Mouse (Mus musculus) myocyte (in vitro differentiated cells): ENCODE results near the gene Ankdd1b. TPM values are rescaled to one million over a fixed set of nuclear protein-coding genes. Genes with fewer than 3 reads are reported as not detected.

ENCODE experiments used
- H3K27me3 ChIP-seq: one replicate; pipeline ENCODE4 v1.6.1; 2011; ENCODE audit not compliant: control insufficient read depth, insufficient read depth, insufficient read length
- H3K36me3 ChIP-seq: one replicate; pipeline ENCODE4 v1.6.1; 2011; ENCODE audit not compliant: control insufficient read depth, insufficient read depth
- H3K4me2 ChIP-seq: one replicate; pipeline ENCODE4 v1.6.1; 2011; ENCODE audit warnings: low read depth, control low read depth
- H3K4me3 ChIP-seq: one replicate; pipeline ENCODE4 v1.5.1; 2011; ENCODE audit warnings: mild to moderate bottlenecking, control low read depth, moderate library complexity
- H3K79me2 ChIP-seq: one replicate; pipeline ENCODE4 v1.6.1; 2011; ENCODE audit not compliant: control insufficient read depth, insufficient read depth
- H3ac ChIP-seq: one replicate; pipeline ENCODE4 v1.6.1; 2011; ENCODE audit not compliant: control insufficient read depth, insufficient read length
- CEBPB ChIP-seq: IDR thresholded peaks from 2 replicates; pipeline ENCODE4 v1.6.1; 2011; ENCODE audit warnings: mild to moderate bottlenecking, moderate library complexity; ENCODE audit not compliant: poor library complexity, insufficient read depth, severe bottlenecking
- E2F4 ChIP-seq: IDR thresholded peaks from one replicate; pipeline ENCODE4 v1.6.1; 2011; ENCODE audit warnings: mild to moderate bottlenecking, control low read depth, moderate library complexity; ENCODE audit not compliant: insufficient read depth
- MAX ChIP-seq: IDR thresholded peaks from one replicate; pipeline ENCODE4 v1.6.1; 2011; ENCODE audit warnings: low read depth, mild to moderate bottlenecking, control low read depth
- MYOD1 ChIP-seq, 3 experiments: IDR thresholded peaks; one replicate each; pipeline ENCODE4 v1.6.1; 2011; ENCODE audit warnings: control low read depth in 2 of 3, low read depth in 2 of 3, mild to moderate bottlenecking in 2 of 3, moderate library complexity in 1 of 3; ENCODE audit not compliant: insufficient read length in 2 of 3, control insufficient read depth in 1 of 3
- MYOG ChIP-seq, 3 experiments: IDR thresholded peaks; one replicate each; pipeline ENCODE4 v1.6.1; 2011; ENCODE audit warnings: control low read depth in 2 of 3, low read depth in 2 of 3, mild to moderate bottlenecking in 2 of 3; ENCODE audit not compliant: insufficient read length in 2 of 3, control insufficient read depth in 1 of 3, insufficient read depth in 1 of 3
- POLR2A ChIP-seq: IDR thresholded peaks from one replicate; pipeline ENCODE4 v1.6.1; 2011; ENCODE audit warnings: low read depth, mild to moderate bottlenecking, control low read depth, moderate library complexity; ENCODE audit not compliant: insufficient read length
- POLR2AphosphoS2 ChIP-seq: IDR thresholded peaks from one replicate; pipeline ENCODE4 v1.6.1; 2011; ENCODE audit warnings: low read depth, control low read depth; ENCODE audit not compliant: insufficient read length
- REST ChIP-seq: IDR thresholded peaks from one replicate; pipeline ENCODE4 v1.6.1; 2011; ENCODE audit warnings: mild to moderate bottlenecking, control low read depth, moderate library complexity; ENCODE audit not compliant: insufficient read depth, insufficient read length
- SRF ChIP-seq: IDR thresholded peaks from one replicate; pipeline ENCODE4 v1.6.1; 2011; ENCODE audit warnings: low read depth; ENCODE audit not compliant: control insufficient read depth, insufficient read length
- TCF12 ChIP-seq: IDR thresholded peaks from one replicate; pipeline ENCODE4 v1.6.1; 2011; ENCODE audit warnings: mild to moderate bottlenecking, control low read depth; ENCODE audit not compliant: poor library complexity, insufficient read depth, severe bottlenecking
- TCF3 ChIP-seq: IDR thresholded peaks from one replicate; pipeline ENCODE4 v1.6.1; 2011; ENCODE audit warnings: low read depth, control low read depth; ENCODE audit not compliant: insufficient read length
- USF1 ChIP-seq: IDR thresholded peaks from one replicate; pipeline ENCODE4 v1.6.1; 2011; ENCODE audit warnings: low read depth, mild to moderate bottlenecking, control low read depth, moderate library complexity
- polyA plus RNA-seq: library from polyadenylated mRNA; unstranded; fragments of >200 nt; fragmentation: generic; extraction: Trizol; gene quantifications from one replicate; pipeline ENCODE4 v1.2.1, GENCODE M21; 2012; ENCODE audit warnings: missing spikeins

Gene Ankdd1b
- polyA plus RNA-seq, 1 experiment, result not detected

DNA sequence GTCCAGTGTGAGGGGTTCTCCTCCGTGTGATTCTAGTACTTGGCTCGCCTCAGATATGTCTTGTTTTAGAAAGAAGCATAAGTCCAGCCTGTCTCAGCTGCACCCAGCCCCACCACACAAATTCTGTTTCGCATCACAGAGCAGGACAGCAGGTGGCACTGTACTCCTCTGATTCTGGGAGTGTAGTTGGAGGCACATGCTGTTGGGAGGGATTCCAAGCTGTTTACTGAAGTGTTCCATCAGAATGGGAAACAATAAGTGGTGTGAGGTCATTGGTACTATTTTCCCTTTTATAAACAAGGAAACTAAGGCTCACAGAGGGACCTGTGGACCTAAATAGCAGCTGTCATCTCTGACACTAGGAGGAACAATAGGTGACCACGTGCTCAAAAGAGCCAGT is 64.0 kb downstream of the Ankdd1b start:
- Histone ChIP-seq H3K36me3 (peaks cover 30% of the 10 kb centered on the region), H3K4me2 (no peak overlapping the region), H3ac (no peak overlapping the region), H3K27me3 (no peaks in the 10 kb centered on the region), H3K79me2 (no peaks in the 10 kb centered on the region), H3K4me3 (no peak overlapping the region)
- no peak for TF ChIP-seq E2F4
- no peak for TF ChIP-seq USF1
- no peak for TF ChIP-seq MAX
- TF ChIP-seq SRF, result no peak
- TF ChIP-seq MYOD1 (IDR thresholded peaks at IDR 0.05; ENCODE audit: control insufficient read depth in 1 of 3, insufficient read length in 2 of 3, low read depth in 2 of 3), result no peak
- no peak for TF ChIP-seq POLR2AphosphoS2
- no peak for TF ChIP-seq CEBPB
- TF ChIP-seq TCF12, result no peak
- TF ChIP-seq MYOG (IDR thresholded peaks at IDR 0.05; ENCODE audit: control insufficient read depth in 1 of 3, insufficient read depth in 1 of 3, insufficient read length in 2 of 3, low read depth in 2 of 3), result no peak
- no peak for TF ChIP-seq POLR2A
- no peak for TF ChIP-seq TCF3
- TF ChIP-seq REST, result no peak

DNA sequence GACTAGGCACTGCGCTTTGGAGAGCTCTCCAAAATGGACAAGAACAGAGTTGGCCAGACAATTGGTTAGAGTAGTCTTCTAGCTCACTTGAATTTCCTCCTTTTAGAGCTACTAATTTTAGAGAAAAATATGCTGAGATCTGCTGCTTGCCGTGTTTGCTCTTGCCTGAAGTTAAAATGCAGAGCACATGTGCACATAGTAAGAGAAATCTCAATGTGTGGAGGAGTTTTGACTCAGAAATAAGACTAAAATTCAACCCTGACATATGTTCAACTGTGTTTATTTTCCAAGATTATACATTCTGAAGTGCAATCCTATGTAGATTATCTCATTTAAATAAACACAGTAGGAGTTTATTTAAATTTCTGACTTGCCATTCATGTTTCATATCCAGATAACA is 65.5 kb downstream of the Ankdd1b start:
- Histone ChIP-seq H3K36me3 (peaks cover 32% of the 10 kb centered on the region), H3K79me2 (no peaks in the 10 kb centered on the region), H3K4me2 (no peak overlapping the region), H3K4me3 (no peak overlapping the region), H3ac (no peak overlapping the region), H3K27me3 (no peaks in the 10 kb centered on the region)
- TF ChIP-seq SRF (no peak), REST (no peak), MAX (no peak), E2F4 (no peak), MYOD1 (IDR thresholded peaks at IDR 0.05; ENCODE audit: control insufficient read depth in 1 of 3, insufficient read length in 2 of 3, low read depth in 2 of 3) (no peak), MYOG (IDR thresholded peaks at IDR 0.05; ENCODE audit: control insufficient read depth in 1 of 3, insufficient read depth in 1 of 3, insufficient read length in 2 of 3, low read depth in 2 of 3) (no peak), POLR2AphosphoS2 (no peak), CEBPB (no peak), USF1 (no peak), TCF3 (no peak), POLR2A (no peak), TCF12 (no peak)

DNA sequence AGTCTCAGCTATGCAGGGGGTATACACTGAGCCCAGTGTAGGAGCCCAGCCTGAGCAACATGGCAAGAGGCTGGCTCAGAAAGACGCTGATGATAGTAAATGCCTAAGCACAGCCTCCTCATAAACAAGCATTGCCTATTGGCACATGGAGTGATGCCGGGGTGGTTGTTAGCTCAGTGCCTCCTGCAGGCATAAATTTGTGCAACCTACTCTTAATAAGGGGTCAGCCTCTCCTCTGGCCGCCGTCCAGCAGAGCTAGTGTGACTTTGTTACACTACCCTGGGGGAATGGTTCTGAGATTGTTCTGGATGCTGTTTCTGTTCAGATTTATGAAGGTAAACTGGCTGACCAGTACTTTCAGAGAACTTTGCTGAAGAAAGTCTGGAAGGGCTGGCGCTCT is 69.7 kb downstream of the Ankdd1b start:
- no peak for TF ChIP-seq REST
- no peak for TF ChIP-seq TCF12
- TF ChIP-seq MAX, result no peak
- TF ChIP-seq MYOG (IDR thresholded peaks at IDR 0.05; ENCODE audit: control insufficient read depth in 1 of 3, insufficient read depth in 1 of 3, insufficient read length in 2 of 3, low read depth in 2 of 3), result no peak
- no peak for TF ChIP-seq TCF3
- TF ChIP-seq SRF, result no peak
- no peak for TF ChIP-seq E2F4
- TF ChIP-seq POLR2A, result no peak
- no peak for TF ChIP-seq CEBPB
- no peak for TF ChIP-seq USF1
- TF ChIP-seq MYOD1 (IDR thresholded peaks at IDR 0.05; ENCODE audit: control insufficient read depth in 1 of 3, insufficient read length in 2 of 3, low read depth in 2 of 3), result no peak
- no peak for TF ChIP-seq POLR2AphosphoS2
- no peak overlapping the region for H3K4me2 ChIP-seq

DNA sequence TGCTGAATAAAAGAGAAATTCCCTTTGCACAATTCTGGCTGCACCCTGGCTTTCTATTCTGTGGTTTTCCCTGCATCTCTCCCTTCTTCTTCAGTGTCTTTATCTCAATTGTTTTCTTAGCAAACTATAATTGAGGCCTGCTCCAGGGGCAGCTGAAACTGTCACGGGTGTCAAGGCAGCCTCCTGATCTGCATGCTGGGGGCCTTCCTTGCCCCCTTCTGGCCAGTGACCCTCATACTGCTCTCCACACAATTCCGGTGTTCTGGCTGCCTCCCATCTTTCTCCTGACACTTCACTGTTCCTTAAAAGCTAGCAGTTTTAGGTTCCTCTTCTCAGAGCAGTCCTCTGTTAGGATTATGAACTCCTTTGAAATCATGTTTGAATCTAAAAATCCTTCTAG is 81.7 kb downstream of the Ankdd1b start:
- H3K4me3 ChIP-seq, result peak overlapping the region; percentile 55
- peaks cover 17% of the 10 kb centered on the region for H3K79me2 ChIP-seq
- no peak overlapping the region for H3ac ChIP-seq
- TF ChIP-seq POLR2AphosphoS2 (no peak), MAX (no peak), MYOG (IDR thresholded peaks at IDR 0.05; ENCODE audit: control insufficient read depth in 1 of 3, insufficient read depth in 1 of 3, insufficient read length in 2 of 3, low read depth in 2 of 3) (no peak), USF1 (no peak), POLR2A (no peak), SRF (no peak), TCF12 (no peak), CEBPB (no peak), REST (no peak), MYOD1 (IDR thresholded peaks at IDR 0.05; ENCODE audit: control insufficient read depth in 1 of 3, insufficient read length in 2 of 3, low read depth in 2 of 3) (no peak), TCF3 (no peak), E2F4 (no peak)
- peaks cover 32% of the 10 kb centered on the region for H3K36me3 ChIP-seq
- H3K27me3 ChIP-seq, result no peaks in the 10 kb centered on the region
- H3K4me2 ChIP-seq, result peak overlapping the region; percentile 66

More for the DNA sequence above, 69.7 kb downstream of the Ankdd1b start:
- no peak overlapping the region for H3ac ChIP-seq
- H3K4me3 ChIP-seq, result no peak overlapping the region
- no peaks in the 10 kb centered on the region for H3K79me2 ChIP-seq
- H3K27me3 ChIP-seq, result no peaks in the 10 kb centered on the region
- peaks cover 45% of the 10 kb centered on the region for H3K36me3 ChIP-seq
